Mouse (Mus musculus): ENCODE measurements at regions not wholly inside any gene's neighbourhood (a gene's known extent, or its start where the extent isn't known, plus 50 kb on each side); places are given as distances from the start of the nearest gene placed in this dataset.

GRCm38 (mm10) chr1:77259789-77260188, 255.1 kb downstream of the Epha4 start:
- TF ChIP-seq CTCF (IDR thresholded peaks at IDR 0.05; ENCODE audit: low read depth, low read length): no peak
- no peak for TF ChIP-seq POLR2A (IDR thresholded peaks at IDR 0.05; ENCODE audit: insufficient read depth, low read length)
- TF ChIP-seq EP300 (IDR thresholded peaks at IDR 0.05; ENCODE audit: insufficient read depth, low read depth, low read length): no peak
